Mouse (Mus musculus): ENCODE measurements at regions not wholly inside any gene's neighbourhood (a gene's known extent, or its start where the extent isn't known, plus 50 kb on each side); places are given as distances from the start of the nearest gene placed in this dataset.

DNA sequence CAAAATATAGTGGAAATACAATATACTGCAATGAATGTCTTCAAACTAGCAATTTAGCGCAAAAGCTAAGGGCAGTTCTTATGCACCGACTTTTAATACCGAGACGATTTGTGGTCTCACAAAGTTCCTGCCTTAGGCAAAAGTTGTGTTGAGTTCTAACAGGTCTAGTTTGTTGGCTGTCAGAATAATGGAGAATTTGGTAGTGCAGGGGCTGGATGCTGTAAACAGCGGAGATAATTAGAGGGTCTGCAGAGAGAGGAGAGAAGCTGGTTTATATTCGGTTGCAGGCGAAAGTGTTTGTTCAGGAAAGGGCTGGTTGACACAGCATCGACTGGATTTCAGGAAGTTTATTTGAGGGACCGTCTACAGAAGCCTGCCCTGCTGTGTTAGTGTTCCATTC is 339.7 kb upstream of the Nr2f2 start:
- TF ChIP-seq CHD2 (IDR thresholded peaks at IDR 0.05; ENCODE audit: low read depth, low read length): no peak
- TF ChIP-seq MAFK (IDR thresholded peaks at IDR 0.05; ENCODE audit: insufficient read depth, low read depth, low read length): no peak
- TF ChIP-seq ZNF384 (IDR thresholded peaks at IDR 0.05; ENCODE audit: low read depth, low read length): no peak
- TF ChIP-seq HCFC1 (IDR thresholded peaks at IDR 0.05; ENCODE audit: borderline replicate concordance, insufficient read depth, low read length): no peak
- no peak for TF ChIP-seq ZC3H11A (IDR thresholded peaks at IDR 0.05; ENCODE audit: borderline replicate concordance, low read depth, low read length)
